Mouse (Mus musculus) kidney, embryonic 15.5 days (tissue): Measurements from ENCODE around the gene Spin2e. TPM values are rescaled to one million over a fixed set of nuclear protein-coding genes. Genes with fewer than 3 reads are reported as not detected.
"Not testable (repeated sequence)": the region's sequence is repeated elsewhere in the genome, so short reads cannot be mapped to it uniquely, and the experiment has no call there.

Experiments
- ATAC-seq: fragments of 200-750 bp; cut with Nextera tagmentation; replicated peaks from 2 replicates; pipeline ENCODE4 v1.8.0; 2017; ENCODE audit warnings: moderate TSS enrichment; ENCODE audit not compliant: low FRiP score
- H3K27ac ChIP-seq: fragments of 300-500 bp; sonication (generic); 2 replicates; pipeline ENCODE4 v1.5.1; 2015; ENCODE audit warnings: mild to moderate bottlenecking, inconsistent platforms
- H3K27me3 ChIP-seq: fragments of 300-500 bp; sonication (generic); 2 replicates; pipeline ENCODE4 v1.6.1; 2015; ENCODE audit warnings: inconsistent platforms
- H3K36me3 ChIP-seq: fragments of 300-500 bp; sonication (generic); 2 replicates; pipeline ENCODE4 v1.6.1; 2015; ENCODE audit warnings: inconsistent platforms
- H3K4me1 ChIP-seq: fragments of 300-500 bp; sonication (generic); 2 replicates; pipeline ENCODE4 v1.6.1; 2015; ENCODE audit warnings: inconsistent platforms
- H3K4me2 ChIP-seq: fragments of 300-500 bp; sonication (generic); 2 replicates; pipeline ENCODE4 v1.6.1; 2015; ENCODE audit warnings: moderate library complexity, mild to moderate bottlenecking, inconsistent platforms
- H3K4me3 ChIP-seq: fragments of 300-500 bp; sonication (generic); replicated peaks from 2 replicates; pipeline ENCODE4 v1.5.1; 2015; ENCODE audit warnings: mild to moderate bottlenecking, inconsistent platforms
- H3K9ac ChIP-seq: fragments of 300-500 bp; sonication (generic); 2 replicates; pipeline ENCODE4 v1.6.1; 2015; ENCODE audit warnings: mild to moderate bottlenecking, inconsistent platforms
- H3K9me3 ChIP-seq: fragments of 300-500 bp; sonication (generic); replicated peaks from 2 replicates; pipeline ENCODE4 v1.6.1; 2016; ENCODE audit warnings: inconsistent platforms
- WGBS: fragments of 180-500 bp; shearing (Covaris S2); methylation state at CpG from one replicate; pipeline ENCODE4 v1.1.7; 2015; ENCODE audit warnings: mixed read lengths; 5-methylcytosine and 5-hydroxymethylcytosine counted together
- polyA plus RNA-seq: library from polyadenylated mRNA; unstranded; fragments of >200 nt; fragmentation: Nextera tagmentation; extraction: Ambion mirVana; gene quantifications from 2 replicates; pipeline ENCODE4 v1.2.1, GENCODE M21; 2015

The Spin2e gene
- polyA plus RNA-seq, result not detected in 2 replicates

- H3K9ac ChIP-seq, H3K27ac ChIP-seq, H3K4me2 ChIP-seq, H3K4me3 ChIP-seq, H3K36me3 ChIP-seq, H3K27me3 ChIP-seq, H3K4me1 ChIP-seq, H3K9me3 ChIP-seq, ATAC-seq: not testable (repeated sequence)
- WGBS, result 81% methylated on average over 2 of the region's 2 CpGs
These were observed at the start of gene Spin2e for GRCm38 (mm10) chrX:31618820-31619219. Gene Spin2e (minus strand): TSS chrX:31618920.

GRCm38 (mm10) chrX:31574183-31574582 lies 44.5 kb downstream of the Spin2e start, which contains the start of gene Gm21883:
Gene Gm21883 (minus strand): TSS chrX:31574283.
- not testable (repeated sequence) for H3K36me3 ChIP-seq, H3K4me2 ChIP-seq, H3K9ac ChIP-seq, H3K4me3 ChIP-seq, H3K27ac ChIP-seq, H3K9me3 ChIP-seq, H3K27me3 ChIP-seq, H3K4me1 ChIP-seq, ATAC-seq
- no CpG with 5 or more reads among the region's 1 CpGs for WGBS

Other genes with a start within 250 kb of the Spin2e start
- not detected in 2 replicates for gene Btbd35f19, start 235.0 kb downstream of the Spin2e start, polyA plus RNA-seq
- gene Gm21883, start 44.6 kb downstream of the Spin2e start, polyA plus RNA-seq, result not detected in 2 replicates
- gene Btbd35f25, start 98.2 kb upstream of the Spin2e start, polyA plus RNA-seq, result not detected in 2 replicates